Mouse (Mus musculus): ENCODE results near the gene Ap5z1. TPM values are rescaled to one million over a fixed set of nuclear protein-coding genes. Genes with fewer than 3 reads are reported as not detected.

Gene Ap5z1
- total RNA-seq, 1 experiment from 2014 or later, result 7.0 TPM

GRCm38 (mm10) chr5:142438380-142438938, 25.3 kb upstream of the Ap5z1 start:
- ATAC-seq (replicated peaks; ENCODE audit: low read depth, poor library complexity, severe bottlenecking), result no peak

- peak; percentile 2 for ATAC-seq (replicated peaks; ENCODE audit: low read depth, poor library complexity, severe bottlenecking)
Observed at GRCm38 (mm10) chr5:142439911-142440432, 23.8 kb upstream of the Ap5z1 start.

GRCm38 (mm10) chr5:142440451-142441147, 23.1 kb upstream of the Ap5z1 start:
- ATAC-seq (replicated peaks; ENCODE audit: low read depth, poor library complexity, severe bottlenecking), result peak; percentile 81

- peak; percentile 21 for ATAC-seq (replicated peaks; ENCODE audit: low read depth, poor library complexity, severe bottlenecking)
Observed at GRCm38 (mm10) chr5:142441332-142442044, 22.3 kb upstream of the Ap5z1 start.

GRCm38 (mm10) chr5:142442045-142442440, 21.7 kb upstream of the Ap5z1 start:
- ATAC-seq (replicated peaks; ENCODE audit: low read depth, poor library complexity, severe bottlenecking), result no peak

- peak; percentile 6; the same call in 1 of the 2 replicates for ATAC-seq (replicated peaks; ENCODE audit: low read depth, poor library complexity, severe bottlenecking)
Observed at GRCm38 (mm10) chr5:142443514-142443913, 20.2 kb upstream of the Ap5z1 start.

- no peak for ATAC-seq (replicated peaks; ENCODE audit: low read depth, poor library complexity, severe bottlenecking)
Observed at GRCm38 (mm10) chr5:142443994-142444393, 19.8 kb upstream of the Ap5z1 start.

GRCm38 (mm10) chr5:142444791-142445531, 18.8 kb upstream of the Ap5z1 start:
- ATAC-seq (replicated peaks; ENCODE audit: low read depth, poor library complexity, severe bottlenecking), result no peak

GRCm38 (mm10) chr5:142445709-142446108, 18.0 kb upstream of the Ap5z1 start:
- ATAC-seq (replicated peaks; ENCODE audit: low read depth, poor library complexity, severe bottlenecking), result no peak

GRCm38 (mm10) chr5:142448076-142448475, 15.7 kb upstream of the Ap5z1 start:
- peak; percentile 87 for ATAC-seq (replicated peaks; ENCODE audit: low read depth, poor library complexity, severe bottlenecking)

- no peak for ATAC-seq (replicated peaks; ENCODE audit: low read depth, poor library complexity, severe bottlenecking)
Observed at GRCm38 (mm10) chr5:142448623-142449022, 15.1 kb upstream of the Ap5z1 start.

GRCm38 (mm10) chr5:142450846-142451245, 12.9 kb upstream of the Ap5z1 start:
- ATAC-seq (replicated peaks; ENCODE audit: low read depth, poor library complexity, severe bottlenecking), result no peak

GRCm38 (mm10) chr5:142451759-142452158, 12.0 kb upstream of the Ap5z1 start:
- ATAC-seq (replicated peaks; ENCODE audit: low read depth, poor library complexity, severe bottlenecking), result no peak

GRCm38 (mm10) chr5:142453742-142454141, 10.0 kb upstream of the Ap5z1 start:
- no peak for ATAC-seq (replicated peaks; ENCODE audit: low read depth, poor library complexity, severe bottlenecking)

GRCm38 (mm10) chr5:142456318-142456717, 7.4 kb upstream of the Ap5z1 start:
- ATAC-seq (replicated peaks; ENCODE audit: low read depth, poor library complexity, severe bottlenecking), result no peak

GRCm38 (mm10) chr5:142457345-142457744, 6.4 kb upstream of the Ap5z1 start:
- peak; percentile 40 for ATAC-seq (replicated peaks; ENCODE audit: low read depth, poor library complexity, severe bottlenecking)

- peak; percentile 6; the same call in 1 of the 2 replicates for ATAC-seq (replicated peaks; ENCODE audit: low read depth, poor library complexity, severe bottlenecking)
Observed at GRCm38 (mm10) chr5:142458791-142459557, 4.8 kb upstream of the Ap5z1 start.

GRCm38 (mm10) chr5:142459834-142460233, 3.9 kb upstream of the Ap5z1 start:
- no peak for ATAC-seq (replicated peaks; ENCODE audit: low read depth, poor library complexity, severe bottlenecking)

GRCm38 (mm10) chr5:142461942-142462640, 1.7 kb upstream of the Ap5z1 start:
- ATAC-seq (replicated peaks; ENCODE audit: low read depth, poor library complexity, severe bottlenecking), result no peak

Measured in common myeloid progenitor, adult 5-6 weeks (primary cell).